Mouse (Mus musculus) granulocyte monocyte progenitor cell, adult 5-6 weeks (primary cell): ENCODE measurements around the gene Pnpla2. TPM values are rescaled to one million over a fixed set of nuclear protein-coding genes. Genes with fewer than 3 reads are reported as not detected.
A peak's percentile ranks its signal among the peaks of the same experiment; 100 is the strongest.

Experiments
- ATAC-seq: replicated peaks from 2 replicates; pipeline ENCODE4 v1.8.0; 2016; ENCODE audit warnings: mild to moderate bottlenecking, moderate TSS enrichment, inconsistent platforms; ENCODE audit not compliant: poor library complexity, severe bottlenecking
- total RNA-seq, 2 experiments: library from RNA; stranded (forward) in 1 of 2; stranded (reverse) in 1 of 2; fragments of 200-712, 200-1000 nt in 1 of 2; fragments of >200 nt in 1 of 2; fragmentation: Nextera tagmentation in 1 of 2; gene quantifications; 2 replicates each; pipeline ENCODE4 v1.2.3; 2014 to 2017

Pnpla2 gene
- total RNA-seq, 2 experiments from 2014 or later = 35.1 to 97.0 TPM

DNA sequence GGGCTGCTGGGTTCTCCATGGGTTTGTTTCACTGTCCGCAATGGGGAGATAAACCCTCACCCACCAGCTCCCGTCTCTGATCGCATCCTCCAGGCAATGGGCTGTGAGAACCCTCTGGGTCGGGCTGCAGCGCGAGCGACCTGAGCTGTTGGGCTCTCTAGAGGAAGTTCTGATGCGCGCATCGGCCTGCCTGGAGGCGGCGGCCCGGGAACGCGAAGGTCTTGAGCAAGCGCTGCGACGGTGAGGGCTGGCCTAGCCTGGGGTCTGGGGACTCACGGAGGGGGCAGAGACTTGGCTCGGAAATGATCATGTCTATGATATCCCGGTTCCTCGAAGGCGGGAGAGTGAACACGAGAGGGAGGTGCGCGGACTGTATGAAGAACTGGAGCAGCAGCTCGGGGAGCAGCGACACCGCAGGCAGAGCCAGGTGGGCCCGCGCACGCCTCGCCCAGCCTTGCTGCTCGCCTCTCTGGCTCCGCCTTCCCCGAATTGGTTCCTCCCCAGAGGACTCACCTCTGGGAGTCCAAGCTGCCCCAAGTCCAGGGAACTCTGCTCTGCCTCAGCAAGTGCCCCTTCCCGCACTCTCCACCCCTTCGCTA lies 9.7 kb downstream of the Pnpla2 start:
- ATAC-seq = peak; percentile 15

DNA sequence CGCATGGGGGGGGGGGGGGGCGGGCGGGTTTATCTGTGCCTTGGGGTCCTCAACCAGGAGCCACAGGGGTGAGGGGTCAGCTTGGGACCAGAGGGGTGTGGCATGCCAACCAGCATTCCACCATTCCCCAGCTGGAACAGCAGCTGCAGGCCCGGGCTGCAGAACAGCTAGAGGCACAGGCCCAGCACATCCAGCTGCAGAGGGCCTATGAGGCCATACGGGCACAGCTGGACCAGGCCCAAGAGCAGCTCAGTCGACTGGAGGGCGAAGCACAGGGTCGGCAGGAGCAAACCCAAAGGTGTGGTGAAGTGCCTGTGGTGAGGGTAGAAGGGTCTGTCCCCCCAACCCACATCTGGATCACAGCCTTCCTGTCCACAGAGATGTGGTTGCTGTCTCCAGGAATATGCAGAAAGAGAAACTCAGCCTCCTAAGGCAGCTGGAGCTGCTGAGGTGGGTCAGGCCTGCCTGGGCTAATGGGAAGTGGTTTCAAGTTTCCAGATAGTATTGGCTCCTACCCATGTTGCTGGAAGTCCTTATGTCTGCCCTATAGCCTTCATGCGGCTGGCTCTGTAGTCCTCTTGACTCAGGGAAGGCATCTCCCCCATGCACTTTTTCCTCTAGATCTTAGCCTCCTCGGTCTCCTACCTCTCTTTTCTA lies 10.5 kb downstream of the Pnpla2 start:
- ATAC-seq = no peak

DNA sequence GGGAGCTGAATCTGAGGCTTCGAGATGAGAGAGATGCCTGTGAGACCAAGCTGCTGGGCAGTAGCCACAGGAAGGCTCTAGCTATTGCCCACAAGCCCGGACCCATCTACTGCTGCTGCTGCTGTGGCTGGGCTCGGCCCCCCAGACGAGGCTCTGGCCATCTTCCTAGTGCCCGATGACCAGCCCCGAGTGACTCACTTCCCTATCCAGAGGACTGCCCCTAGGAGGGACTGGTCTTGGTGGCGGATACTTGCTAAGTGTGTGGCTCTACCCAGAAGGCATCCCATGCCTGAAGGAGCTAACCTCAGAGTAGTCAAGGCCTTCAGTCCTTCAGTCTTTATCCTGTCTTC lies 11.0 kb downstream of the Pnpla2 start:
- no peak for ATAC-seq

DNA sequence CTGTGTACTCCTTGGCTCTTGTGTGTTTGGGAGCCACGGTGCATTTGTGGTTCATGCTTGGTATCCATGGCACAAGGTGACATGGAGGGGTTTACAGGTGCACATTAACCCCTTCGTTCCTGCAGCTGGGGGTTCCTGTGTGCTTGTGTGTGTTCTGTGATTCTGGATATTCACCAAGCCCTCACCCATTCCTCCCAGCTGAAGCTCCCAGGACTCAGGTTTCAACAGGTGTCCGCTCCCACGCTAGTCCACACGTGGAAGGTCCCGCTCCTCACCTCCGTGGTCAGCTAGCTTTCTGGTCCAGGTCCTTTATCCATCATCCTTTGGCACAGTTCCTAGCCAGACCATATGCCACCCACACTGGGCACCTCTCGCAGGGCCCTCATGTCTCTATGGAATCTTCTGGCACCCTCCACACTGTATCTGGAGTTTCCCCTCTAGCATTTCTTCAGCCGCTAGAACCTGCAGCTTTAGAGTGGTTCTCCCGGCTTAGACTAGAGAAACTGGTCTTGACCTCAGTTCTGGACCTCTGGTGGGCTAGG lies 11.7 kb downstream of the Pnpla2 start:
- ATAC-seq = no peak

DNA sequence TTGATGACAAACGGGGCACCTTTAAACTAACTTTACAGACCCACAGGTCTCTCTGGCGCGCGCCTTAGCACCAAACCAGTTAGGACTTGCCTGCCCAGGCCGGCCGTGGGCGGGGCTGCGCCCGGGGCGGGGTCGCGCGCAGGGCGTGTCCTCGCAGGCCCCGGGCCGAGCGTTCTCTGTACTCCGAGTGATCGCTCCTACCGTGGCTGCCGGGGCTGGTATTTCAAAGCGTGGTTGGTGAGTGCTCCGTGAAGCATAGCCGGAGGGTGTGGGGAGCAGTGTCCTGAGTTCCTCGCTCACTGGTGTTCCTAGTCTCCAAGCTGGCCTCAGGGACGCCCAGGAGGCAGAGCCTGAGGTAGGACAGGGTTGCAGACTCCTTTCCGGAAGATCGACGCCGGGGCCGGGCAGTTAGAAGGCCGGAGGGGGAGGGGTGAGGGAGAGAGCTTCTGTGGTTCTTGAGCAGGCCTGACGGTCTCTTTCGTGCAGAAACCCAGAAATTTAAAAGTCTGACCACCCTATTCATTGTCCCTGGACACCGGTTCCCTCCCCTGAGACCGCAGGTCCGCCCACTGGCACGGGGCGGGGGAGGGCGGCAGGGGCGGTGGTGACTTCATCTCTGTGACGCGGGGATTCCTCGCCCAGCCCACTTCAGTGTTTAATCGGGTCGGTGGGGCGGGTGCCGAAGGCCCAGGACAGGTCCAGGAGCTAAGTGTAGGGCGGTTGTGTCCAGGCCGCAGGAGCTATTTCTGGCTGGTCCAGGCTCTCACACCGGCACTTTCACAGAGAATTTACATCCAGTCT lies 12.4 kb downstream of the Pnpla2 start, which contains the start of gene Cd151:
Gene Cd151, plus strand, starts transcription at position 163 of the 801 bp plus-strand sequence.
- peak; percentile 60 for ATAC-seq

DNA sequence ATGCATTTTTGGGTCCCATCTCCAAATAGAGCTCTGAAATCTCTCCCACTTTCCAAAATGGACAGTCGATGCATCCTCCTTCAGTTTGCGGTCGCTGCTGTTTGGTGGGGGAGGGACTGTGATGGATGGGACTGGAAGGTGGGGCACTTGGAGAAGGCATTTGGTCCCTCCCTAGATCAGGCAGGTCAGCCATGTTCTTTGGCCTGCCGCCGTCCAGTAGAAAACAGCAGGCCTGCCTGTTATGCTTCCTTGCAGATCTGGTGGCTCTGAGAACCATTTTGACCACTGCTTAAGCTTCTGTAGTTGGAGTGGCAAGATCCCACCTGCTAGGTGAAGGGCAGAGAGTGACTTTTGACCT lies 13.1 kb downstream of the Pnpla2 start:
- ATAC-seq = no peak

DNA sequence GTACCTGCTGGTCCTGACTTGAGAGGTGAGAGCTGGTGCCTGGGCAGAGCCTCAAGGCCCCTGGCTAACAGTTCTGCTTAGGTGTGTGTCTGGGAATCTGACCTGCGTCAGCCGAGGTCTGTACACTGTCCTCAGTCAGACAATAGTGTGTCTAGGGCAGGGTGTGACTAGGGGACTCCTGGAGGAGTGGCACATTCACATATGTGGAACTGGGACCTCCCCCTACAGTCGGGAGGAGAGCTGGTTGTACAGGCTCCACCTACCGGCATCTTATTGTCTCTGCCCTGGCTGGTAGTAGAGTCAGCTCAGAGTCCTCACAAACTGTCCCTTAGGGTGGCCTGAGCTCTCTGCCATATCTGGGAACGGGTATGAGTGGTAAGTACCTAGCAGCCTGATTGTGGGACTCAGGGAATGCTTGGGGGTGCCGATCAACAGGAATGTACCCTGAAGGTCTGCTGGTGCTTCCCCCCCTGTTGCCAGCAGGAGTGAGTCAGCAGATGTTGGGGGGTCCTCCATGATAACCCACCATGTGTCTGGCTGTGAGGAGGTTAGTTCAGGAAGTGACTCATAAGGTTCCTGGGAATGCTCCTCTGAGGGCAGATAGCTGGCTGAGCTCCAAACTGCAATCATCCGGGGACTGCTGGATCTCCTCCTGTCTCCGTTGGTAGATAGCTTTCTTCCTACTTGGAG lies 13.7 kb downstream of the Pnpla2 start:
- peak; percentile 58 for ATAC-seq

DNA sequence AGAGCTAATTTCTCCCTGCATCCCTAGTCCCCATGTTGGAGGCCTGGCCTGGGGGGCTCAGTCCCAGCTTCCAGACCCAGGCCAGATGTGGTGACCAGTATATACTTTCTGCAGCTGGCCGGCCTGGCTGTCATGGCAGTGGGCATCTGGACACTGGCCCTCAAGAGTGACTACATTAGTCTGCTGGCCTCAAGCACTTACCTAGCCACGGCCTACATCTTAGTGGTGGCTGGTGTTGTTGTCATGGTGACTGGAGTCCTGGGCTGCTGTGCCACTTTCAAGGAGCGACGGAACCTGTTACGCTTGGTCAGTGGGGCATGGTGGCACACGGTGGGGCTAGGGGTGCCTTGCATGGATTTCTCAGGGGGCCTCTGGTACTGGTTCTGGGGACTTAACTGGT lies 14.4 kb downstream of the Pnpla2 start:
- no peak for ATAC-seq

DNA sequence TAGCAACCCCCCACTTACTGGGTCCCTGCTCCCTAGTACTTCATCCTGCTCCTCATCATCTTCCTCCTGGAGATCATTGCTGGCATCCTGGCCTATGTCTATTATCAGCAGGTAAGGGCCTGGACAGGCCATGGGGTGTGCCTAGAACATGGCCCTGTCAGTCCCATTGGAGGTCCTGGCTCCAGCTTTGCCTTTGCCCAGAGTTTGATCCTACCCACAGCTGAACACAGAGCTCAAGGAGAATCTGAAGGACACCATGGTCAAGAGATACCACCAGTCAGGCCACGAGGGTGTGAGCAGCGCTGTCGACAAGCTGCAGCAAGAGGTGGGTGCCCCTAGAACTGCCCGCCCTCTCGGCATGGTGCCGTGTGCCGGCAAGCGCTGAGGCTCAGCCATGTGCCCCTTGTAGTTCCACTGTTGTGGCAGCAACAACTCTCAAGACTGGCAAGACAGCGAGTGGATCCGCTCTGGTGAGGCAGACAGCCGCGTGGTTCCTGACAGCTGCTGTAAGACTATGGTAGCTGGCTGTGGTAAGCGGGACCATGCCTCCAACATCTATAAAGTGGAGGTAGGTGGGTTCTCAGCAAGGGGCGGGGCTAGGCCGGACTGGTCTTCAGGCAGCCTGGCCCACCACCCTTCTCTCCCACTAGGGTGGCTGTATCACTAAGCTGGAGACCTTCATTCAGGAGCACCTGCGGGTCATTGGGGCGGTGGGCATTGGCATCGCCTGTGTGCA lies 15.1 kb downstream of the Pnpla2 start:
- ATAC-seq = no peak

DNA sequence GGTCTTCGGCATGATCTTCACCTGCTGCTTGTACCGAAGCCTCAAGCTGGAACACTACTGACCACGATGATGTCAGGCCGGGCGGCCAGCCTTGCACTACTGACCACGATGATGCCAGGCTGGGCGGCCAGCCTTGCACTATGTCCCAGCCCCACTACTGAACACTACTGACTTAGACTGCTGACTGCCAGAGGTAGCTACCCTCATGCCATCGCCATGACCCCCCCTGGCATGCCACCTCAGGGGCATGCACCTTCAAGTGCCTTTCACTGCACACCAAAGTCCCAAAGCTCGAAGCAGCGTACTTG lies 15.6 kb downstream of the Pnpla2 start:
- ATAC-seq = no peak

DNA sequence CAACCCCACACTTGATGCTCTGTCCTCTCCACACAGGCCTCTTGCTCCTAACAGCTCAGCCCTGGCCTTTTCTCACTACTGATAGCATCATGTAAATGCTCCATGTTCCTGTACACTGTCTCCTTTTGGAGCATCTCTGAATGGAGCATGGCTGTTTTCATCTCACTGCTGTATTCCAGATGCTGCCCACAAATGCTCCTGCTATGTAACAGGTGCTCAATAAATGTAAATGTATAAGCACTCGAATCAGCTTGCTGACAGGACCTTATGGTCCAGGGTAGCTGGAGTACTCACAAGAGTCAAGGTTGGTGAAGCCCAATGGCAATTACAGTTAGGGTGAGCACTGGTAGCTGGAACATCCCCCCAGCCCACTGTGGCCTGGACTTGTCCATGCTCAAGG lies 16.2 kb downstream of the Pnpla2 start:
- ATAC-seq = no peak

DNA sequence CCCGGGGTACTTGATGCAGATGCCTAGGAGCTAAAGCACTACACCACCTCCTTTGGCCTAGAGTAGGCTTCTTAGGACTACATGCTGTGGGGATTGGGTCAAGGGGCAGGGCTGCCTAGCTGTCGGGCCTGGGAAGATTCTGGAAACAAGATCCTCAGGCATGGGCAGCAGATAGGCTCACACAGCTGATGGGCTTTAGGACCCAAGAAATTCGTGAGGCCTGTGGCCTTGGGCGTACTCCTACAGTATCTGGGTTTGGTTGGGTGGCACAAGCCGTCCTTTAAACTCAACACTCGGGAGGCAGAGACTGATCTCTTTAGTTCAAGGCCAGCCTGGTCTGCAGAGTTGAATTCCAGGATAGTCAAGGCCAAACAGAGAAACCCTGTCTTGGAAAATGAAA lies 17.2 kb downstream of the Pnpla2 start:
- ATAC-seq = no peak

DNA sequence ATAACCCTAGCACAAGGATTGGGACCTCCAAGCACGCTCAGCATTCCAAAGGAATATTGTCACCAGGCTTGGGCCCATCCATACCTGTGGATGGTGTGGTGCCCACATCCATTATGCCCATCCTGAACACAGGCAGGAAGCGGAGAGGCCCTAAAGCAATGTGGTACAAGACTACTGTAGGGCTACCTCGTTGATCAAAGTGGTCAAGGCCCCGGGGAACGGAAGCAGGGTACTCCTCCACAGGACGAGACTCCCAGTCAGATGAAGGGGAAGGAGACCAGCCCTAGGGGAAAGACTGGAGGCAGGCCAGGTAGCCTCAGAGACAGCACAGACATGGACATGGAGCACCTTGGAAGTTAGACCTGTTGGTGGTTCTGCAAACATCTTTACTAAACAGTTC lies 17.8 kb downstream of the Pnpla2 start:
- ATAC-seq = no peak

DNA sequence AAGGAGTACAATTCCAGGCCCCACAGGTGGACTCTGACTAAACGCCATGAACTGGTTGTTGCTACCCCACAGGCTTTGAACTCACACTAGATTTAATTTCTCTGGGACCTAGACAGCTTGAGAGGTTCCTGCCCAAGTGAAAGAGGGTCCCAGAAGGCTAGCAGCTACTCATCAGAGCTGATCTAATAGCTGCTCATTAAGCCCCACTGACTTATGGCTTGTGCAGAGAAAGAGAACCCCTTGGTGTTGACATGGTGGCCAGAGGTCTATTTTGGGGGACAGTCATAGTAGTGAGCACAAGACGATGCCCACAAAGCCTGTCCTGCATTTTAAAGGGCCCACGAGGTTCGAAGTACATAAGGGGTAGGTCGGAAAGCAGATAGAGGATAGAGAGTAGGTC lies 19.2 kb downstream of the Pnpla2 start:
- ATAC-seq = no peak

DNA sequence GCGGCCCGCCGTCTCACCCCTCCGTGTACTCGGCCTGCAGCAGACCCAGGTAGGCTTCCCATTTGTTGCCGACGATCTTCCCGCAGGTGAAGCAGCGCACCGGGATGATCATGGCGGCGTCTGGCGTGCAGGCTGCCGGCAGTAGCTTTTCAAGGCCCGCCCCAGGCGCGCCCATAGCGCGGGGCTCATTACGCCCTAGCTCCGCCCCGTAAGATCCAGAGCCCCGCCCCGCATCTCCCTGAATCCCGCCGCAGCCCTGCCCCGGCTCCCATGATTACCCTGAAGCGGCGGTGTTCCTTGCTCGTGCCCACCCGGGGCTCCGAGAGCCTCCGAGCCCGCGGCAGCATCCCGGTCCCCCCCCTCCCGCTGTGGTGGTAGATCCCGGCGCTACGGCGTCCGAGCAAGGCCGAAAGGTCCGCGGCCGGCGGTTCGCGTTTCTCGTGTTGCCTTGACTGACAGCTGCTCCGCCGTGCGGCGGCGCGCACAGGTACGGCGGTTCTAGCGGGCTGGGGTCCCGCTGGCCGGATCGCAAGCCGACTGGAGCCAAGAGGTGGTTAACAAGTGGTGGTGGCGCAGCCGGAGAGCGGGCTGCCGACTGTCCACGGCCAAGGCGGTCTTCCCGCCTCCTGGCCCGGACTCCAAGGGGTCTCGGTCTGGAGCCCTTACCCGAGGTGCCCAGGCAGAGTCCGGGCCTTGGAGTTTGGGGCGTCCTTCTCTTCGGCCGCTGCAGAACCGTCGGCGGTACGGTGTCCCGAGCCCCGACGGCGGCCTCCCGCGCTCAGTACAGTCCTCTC lies 20.2 kb downstream of the Pnpla2 start, which contains the start of the genes Polr2l and Tspan4:
Gene Polr2l, minus strand, starts transcription at position 122 of the 794 bp plus-strand sequence.
Gene Tspan4, plus strand, starts transcription at position 230 of the 794 bp plus-strand sequence.
- ATAC-seq = peak; percentile 61

DNA sequence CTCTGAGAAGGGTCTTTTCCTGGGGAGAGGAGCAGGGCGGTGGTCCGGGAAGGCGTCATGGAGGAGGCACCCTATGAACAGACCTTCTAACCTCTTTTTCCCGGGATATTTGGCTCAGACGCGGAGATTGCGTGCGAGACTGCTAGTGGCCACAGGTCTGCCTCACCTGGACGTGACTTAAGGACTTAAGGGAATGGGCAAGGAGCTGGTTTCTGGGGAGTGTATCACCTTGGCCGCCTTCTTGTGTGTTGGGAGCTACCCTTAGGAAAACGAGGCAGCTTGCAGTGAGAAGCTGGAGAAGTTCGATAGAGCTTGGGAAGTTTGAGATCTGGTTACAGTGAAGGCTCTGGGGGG lies 20.8 kb downstream of the Pnpla2 start:
- ATAC-seq = no peak

DNA sequence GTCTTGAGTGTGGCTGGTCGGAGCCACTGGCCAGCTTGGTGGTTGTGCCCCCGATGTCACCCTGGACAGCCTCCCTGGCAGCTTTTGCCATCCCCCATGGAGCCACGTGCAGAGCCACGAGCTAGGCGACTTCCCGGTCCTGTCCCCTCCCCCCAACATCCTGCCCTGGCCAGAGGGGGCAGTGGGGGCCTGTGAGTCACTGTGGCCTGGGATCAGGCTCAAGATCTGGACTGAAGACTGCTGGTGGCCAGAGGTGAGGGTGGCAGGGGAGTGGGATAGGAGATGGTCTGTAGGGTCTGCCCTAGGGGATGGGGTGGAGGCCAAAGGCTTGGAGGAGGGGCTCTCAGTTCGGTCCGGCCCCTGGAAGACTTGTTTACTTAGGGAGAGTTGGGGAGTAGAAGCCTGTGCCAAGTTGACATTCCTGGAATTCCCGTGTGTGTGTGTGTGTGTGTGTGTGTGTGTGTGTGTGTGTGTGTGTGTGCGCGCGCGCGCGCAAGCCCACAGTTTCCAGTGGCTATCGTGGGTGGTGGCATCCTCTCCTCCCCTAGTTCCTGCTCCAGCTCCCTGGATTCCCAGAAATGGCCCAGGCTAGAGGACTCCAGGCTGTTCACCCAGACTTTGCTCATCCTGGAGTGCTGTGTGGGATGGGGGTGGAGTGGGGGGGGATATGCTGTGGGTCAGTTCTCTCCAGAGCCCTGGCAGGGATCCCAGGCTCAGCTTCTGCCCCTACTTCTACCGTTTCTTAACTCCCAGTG lies 21.4 kb downstream of the Pnpla2 start:
- peak; percentile 53 for ATAC-seq

DNA sequence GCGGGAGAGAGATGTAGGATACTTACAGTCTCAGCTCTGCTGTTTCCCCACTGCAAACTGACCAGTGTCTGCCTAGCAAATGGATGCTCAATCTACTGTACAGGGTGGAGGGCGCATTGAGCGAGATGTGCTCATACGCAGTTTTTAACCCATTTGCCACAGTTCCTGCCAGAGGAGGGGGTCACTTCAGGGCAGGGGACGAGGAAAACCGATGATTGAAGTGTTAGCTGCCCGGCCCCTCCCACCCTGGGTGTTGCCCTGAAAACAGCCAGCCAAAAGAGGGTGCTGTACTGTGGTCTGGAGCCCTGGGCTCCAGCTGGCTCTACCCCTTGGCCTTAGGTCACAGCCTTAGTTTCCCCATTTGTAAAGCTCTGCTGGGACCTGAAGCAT lies 22.0 kb downstream of the Pnpla2 start:
- ATAC-seq = no peak
